Mouse (Mus musculus) heart, postnatal 0 days (tissue): ENCODE results near the gene Mrpl38.

ENCODE experiments used
- CTCF ChIP-seq: IDR thresholded peaks from 2 replicates; pipeline ENCODE4 v1.5.1; 2016; ENCODE audit warnings: antibody characterized with exemption, control low read depth, low read depth
- EP300 ChIP-seq: IDR thresholded peaks from 2 replicates; pipeline ENCODE4 v1.6.1; 2016; ENCODE audit warnings: antibody characterized with exemption, low read depth

DNA sequence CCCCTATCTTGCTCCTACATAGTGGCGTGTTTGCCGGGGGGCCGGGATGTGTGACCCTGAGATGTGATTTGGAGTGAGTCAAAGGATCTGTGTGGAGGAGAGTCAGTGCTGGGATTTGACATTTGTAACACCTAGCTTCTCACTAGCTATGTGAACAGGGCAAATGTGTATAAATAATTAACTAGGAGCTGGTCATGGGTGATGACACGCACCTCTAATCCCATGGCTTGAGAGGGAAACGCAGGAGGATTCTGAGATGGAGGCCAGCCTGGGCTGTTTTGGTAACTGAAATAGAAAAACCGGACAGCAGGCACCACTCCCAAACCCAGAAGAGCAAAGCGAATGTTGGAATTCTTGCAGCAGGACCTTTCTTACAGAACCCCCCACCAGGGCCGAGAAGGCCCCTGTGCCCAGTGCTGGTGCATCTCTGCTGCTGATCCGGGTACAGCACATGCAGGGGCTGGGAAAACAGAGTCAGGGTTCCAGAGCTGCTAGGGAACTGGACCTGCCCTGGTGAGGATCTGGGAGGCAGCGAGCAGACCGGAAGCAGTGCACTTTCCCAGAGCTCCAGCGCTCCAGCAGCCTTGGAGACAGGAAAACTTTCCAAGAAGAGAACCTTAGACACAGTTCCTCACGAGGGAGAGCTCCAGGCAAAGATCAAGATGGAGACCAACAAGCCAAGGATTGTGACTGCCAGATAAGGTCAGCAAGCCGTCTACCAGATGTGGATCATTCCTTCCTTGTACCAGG is 39.8 kb downstream of the Mrpl38 start:
- no peak for TF ChIP-seq CTCF
- no peak for TF ChIP-seq EP300
